Mouse (Mus musculus) R1 (cell line): Measurements from ENCODE around the gene Ltbp2.
A peak's percentile ranks its signal among the peaks of the same experiment; 100 is the strongest.

ENCODE experiments used
- DNase-seq: peaks from one replicate; pipeline ENCODE4 v3.0.0-alpha.2; 2018; ENCODE audit warnings: low read depth, low spot score

Ltbp2 gene

DNA sequence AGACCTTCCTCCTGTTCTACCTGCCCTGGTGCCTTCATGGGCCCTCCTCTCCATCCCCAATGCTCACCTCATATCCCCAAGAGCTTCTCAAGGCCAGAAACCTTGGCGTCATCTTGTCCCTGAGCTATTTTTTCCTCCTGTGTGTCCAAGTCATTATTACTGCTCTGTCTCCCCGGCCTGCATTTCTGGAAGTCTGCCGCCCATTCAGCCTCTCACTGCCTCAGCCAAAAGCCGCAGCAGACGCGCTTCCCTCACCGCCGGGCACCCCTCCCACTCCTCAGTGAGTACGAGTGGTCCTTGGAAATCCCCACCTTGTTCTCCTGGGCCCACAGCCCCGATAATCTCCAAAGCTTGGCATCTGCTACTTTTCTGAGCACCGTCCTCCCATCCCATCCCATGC, 3.8 kb upstream of the Ltbp2 start:
- DNase-seq = no peak

DNA sequence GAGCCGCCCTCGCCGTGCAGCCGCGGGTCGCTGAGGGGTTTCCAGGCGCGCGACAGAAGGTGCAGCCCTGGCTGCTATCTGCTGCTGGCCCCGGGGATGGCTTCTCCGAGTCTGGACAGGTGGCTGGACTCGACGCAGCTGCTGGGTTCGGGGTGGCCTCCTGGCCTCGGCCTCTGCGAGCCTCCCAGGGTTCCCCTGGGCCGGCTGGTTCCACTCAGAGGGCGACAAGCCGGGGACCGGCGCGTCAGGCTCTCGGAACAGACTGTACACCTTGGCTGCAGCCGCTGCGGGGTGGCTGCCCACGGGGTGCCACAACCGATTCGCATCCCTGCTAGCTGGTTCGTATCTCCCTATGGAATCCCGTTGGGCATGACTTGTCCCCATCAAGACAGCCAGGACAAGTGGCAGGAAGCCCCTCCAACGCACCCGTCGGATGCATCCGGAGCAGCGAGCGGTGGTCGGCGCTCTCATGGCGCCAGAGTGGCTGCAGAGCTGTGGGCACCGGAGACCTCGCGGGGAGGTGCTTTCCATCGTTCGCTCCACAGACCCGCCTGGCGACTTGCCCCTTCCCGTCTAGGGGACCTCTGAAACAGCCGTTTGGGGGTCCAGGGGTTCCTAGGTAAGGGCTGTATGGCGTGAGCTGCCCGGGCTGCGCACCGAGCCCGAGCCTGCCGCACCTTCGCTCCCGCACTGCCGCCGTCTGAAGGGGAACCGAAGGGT, 411 bp downstream of the Ltbp2 start:
- DNase-seq = peak; percentile 51

DNA sequence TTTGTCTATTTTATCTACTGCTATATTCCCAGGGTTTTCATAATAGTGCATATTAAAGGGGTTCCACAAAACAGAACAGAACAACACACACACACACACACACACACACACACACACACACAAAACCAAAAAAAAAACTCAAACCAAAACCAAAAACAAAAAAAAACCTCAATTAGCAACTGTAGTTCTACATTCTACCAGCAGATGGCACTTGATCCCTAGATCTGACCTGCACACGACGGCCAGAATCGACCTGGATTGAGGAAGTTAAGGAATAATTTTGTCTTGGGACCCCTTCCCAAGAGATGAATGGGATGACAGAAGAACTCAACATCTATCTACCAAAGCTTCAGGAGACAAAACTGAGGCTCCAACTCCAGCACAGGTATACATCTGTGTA, 2.9 kb downstream of the Ltbp2 start:
- DNase-seq = peak; percentile 57

DNA sequence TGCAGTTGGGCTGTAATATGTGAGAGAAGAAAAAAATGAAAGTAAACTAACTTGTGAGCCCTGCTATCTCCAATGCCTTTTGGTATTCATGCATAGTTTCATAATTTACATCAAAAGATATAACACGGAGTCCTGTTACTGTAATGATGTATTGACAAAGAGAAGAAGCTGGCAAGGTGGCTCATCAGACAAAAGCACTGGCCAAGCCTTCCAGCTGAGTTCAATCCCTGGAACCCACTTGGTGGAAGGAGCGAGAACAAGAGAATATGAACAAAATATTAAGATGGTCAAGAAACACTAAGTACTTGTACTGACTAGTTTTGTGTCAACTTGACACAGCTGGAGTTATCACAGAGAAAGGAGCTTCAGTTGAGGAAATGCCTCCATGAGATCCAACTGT, 4.0 kb downstream of the Ltbp2 start:
- no peak for DNase-seq

DNA sequence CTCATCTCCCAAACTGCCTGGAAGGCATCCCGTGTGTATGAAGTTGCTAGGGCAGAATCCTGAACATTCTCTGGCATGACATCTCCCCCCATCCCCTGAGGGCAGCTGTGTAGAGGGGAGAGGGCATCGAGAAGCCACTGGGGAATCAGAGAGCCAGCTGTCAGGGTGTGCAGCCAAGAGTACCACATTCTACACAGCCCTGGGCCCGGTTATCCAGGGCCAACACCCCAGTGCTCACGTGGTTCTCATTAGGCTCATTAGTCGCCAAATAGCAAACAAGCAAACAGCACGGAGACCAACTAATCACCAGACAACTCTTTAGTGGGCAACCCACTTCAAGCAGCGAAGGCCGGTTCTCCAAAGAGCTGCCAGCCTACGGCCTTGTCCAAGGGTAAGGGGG, 10.9 kb downstream of the Ltbp2 start:
- DNase-seq = no peak

DNA sequence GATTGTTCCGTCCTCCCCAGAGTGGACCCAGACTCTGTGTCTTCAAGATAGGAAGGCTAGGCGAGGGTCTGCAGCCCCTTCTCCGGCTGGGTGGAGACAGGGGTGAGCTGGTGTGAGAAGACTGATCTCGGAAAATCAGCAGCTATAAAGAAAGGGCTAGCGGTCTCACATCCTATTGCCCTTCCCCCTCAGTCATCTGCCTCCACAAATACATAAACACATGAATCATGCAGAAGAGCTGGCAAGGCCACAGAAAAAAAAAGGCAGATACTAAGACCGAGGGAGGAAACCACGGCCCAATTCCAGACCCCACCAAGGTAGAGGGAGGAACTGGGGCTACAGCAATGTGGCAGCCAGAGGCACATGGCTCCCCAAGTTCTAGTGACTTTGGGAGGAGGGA, 11.5 kb downstream of the Ltbp2 start:
- DNase-seq = no peak

DNA sequence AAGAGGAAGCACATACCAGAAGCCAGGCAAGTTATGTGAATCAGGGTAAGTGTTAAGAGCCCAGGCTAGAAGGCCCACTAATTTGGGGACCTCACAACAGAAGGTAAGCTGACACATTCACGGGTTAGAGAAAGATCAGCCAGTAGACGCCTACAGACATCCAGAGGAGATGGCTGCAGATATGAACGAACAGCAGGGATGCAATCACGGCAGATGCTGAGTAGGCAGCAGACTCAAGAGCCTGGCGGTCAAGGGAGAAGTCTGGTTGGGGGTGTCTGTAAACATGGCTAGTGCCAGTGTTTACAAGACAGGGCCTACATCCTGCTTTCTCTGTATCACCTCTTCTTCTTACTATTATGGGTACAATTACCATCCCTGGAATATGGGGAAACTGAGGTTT, 13.1 kb downstream of the Ltbp2 start:
- DNase-seq = no peak

DNA sequence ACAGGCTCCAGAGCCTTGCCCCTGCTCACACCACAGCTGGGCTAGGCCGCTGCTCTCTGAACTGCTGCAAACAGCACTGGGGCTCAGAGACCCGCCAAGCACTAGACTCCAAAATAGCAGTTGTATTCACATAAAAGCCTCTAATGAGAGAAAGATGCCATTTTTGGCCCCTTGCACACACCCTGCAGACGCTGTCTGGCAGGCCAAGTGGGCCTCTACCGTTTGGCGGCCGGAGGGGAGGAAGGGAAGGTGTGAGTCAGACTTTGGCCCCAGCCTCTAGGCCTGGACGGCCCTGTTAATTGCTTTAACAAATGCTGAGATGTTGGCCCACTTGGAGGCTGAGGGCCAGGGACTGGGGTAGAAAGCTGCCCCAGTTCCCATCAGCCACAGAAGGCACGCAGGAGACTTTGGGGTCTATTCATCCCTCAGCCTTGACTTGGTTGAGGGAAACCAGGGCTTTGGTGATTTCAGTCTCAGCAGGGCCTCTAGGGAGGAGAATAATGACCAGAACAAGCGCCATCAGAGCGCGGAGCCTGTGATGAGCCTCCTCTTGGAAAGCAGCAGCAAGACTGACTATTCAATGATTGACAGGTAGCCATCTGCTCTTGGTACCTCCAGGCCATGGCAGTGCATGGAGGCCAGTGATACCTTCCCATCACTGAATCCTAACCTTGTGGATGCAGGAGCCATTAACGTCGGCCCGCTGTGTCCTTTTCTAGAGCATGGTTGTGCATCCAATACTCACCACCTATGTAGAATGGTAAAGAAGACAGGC, 14.0 kb downstream of the Ltbp2 start:
- DNase-seq = peak; percentile 20

DNA sequence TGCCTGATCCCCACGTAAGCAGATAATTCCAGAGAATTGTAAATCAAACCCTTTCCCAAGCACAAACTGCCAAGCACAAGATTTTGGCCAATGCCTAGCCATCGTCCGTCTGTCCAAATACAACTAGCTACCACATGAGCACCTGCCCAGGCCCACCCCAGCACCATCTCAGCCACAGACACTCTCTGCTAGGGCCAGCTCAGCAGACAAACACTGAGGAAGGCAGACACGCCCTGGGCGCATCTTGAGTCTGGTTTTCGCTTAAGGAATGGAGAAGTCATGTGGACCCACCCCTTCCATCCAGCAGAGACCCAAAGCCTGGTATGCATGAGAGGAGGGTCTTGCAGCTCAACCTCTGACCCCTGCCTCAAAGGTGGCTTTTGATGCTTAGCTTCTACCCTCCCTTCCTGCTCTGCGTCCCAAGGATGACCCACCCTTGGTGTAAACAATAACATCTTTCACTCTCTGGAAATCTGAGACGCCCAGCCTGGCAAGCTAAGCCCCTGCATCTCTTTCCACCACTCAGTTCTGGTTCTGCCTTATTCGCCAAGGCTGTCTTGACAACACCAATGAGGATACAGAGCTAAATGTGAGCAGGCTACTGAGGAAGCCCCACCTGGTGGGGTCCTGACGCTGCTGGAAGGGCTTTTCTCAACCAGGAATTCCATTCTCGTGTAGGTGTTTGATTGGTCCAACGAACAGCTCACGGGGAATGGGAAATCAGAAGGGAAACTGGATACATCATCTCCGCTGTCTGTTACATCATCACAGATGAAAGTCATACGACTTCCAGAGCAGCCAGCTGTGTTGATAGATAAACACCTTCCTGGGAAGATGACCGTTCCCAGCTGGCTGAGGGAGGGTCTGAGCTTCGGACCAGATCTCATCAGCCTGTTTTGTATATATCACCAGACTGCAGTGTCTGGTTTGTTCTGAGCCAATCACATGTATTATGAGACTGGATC, 17.9 kb downstream of the Ltbp2 start:
- DNase-seq = peak; percentile 51

DNA sequence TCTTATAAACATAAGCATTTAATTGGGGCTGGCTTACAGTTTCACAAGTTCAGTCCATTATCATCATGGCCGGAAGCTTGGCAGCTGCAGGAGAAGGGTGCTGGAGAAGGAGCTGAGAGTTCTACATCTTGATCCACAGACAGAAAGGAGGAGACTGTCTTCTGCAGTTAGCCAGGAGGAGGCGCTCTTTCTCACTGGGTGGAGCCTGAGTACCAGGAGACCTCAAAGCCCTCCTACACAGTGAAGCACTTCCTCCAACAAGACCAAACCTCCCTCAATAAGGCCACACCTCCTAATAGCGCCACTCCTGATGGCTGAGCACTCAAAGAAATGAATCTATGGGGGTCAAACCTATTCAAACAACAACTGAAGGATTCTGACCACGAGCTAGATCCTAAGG, 18.6 kb downstream of the Ltbp2 start:
- peak; percentile 94 for DNase-seq

DNA sequence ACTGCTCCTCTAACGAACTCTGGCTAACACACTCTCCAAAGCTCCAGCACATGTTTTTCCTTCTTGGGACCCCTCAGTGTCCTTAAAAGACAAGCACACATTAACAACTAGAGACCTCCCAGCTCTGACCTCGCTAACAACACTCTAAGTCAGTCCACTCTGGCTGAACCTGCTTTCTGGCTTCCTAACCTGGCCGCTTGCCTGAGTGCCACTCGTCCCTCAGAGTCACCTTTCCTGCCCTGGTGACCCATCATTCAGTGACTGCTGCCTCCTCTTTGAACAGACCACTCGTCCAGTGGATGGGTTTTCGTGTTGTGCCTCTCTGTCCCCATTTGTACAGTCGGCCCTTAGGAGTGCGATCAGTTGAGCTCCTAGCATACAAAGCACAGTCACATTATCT, 19.8 kb downstream of the Ltbp2 start:
- DNase-seq = no peak

DNA sequence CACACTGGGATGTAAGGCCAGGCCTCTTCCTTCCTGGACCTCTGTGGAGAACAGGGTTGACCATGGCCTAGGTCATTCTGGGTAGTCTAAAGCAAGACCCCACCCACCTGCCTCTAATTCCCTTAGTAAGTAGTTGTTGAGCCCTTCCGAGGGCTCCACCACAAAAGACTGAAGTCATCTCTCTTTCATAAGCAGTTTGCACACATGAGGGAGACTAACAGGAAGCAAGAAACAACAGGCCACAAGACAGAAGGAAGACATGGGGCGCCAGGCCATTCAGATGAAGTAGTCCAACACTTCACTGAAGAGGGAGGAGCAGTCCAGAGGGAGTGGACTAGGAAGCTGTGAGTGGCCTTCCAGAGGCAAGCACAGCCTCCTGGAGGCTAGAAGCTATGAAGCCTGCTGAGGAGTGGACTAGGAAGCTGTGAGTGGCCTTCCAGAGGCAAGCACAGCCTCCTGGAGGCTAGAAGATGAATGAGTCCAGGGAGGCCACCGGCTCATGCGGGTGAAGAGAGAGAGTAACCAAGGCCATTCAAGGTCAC, 21.2 kb downstream of the Ltbp2 start:
- no peak for DNase-seq

DNA sequence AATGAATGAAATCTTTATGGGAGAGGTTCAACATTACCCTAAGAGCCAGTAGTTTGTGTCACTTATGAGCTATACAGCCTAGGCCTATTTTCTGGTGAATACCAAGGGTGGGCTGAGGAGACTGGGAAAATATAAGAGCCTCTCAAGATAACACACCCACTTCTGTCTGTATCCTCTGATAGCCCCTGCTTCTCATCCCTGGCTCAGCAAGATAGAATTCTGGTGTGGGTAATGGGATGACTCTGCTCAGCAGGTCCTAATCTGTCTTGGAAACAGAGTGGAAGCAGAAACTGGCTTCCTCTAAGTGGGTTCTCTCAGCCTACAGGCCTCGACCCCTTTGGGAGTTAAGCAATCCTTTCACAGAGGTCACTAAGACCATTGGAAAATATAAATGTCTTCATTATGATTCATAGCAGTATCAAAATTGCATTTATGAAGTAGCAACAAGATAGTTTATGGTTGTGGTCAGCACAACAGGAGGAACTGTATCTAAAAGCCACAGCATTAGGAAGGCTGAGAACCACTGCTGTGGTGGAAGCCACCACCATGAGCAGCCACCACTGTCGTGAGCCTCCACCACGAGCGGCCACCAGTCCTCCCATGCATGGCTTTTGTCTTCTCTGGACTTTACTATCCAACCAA, 21.8 kb downstream of the Ltbp2 start:
- DNase-seq = no peak

DNA sequence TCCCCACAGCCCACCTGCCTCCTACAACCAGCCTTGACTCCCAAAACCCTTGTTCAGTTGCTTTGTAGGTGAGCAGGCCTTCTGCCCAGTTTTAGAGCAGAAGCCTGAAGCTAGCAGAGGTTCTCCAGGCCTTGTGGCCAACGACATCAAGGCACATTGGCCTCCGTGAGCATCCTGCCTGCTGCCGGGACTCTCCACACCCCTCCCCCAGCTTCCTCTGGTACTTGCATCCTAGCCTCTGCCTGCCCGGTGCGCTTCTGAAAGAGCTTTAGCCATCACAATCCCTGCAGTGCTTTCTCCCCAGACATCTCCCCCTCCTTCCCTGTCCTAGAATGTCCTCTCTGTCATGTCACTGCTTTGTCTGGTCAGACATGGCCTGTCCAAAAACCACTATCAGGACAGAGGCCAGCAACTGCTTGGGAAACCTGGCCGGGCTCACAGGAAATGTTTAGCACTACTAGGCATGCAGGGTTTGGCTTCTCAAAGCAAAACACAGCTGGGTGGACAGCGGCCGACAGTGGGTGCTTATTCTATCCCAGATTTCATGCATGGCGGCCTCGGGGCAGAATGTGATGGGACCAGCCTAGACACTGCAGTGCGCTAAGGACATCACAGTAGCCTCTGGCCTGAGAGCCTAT, 24.8 kb downstream of the Ltbp2 start:
- no peak for DNase-seq

DNA sequence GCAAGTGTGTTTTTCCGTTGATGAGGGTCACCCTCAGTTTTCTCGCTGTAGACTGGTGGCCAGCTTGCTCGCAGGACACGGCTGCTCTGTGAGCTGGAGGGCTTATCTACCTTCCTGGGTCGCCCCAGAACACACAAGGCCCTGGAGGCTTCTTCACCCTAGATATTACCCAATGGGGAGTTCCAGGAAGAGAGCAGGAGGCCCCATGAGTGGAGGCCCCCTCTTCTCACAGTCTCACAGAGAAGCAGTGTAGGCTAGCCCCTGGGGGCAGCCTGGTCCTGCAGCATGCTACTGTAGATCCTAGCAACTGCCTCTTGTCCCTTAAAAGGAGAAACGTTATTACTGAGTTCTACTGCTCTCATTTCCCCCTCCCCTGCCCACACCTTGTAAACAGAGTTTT, 28.4 kb downstream of the Ltbp2 start:
- no peak for DNase-seq

DNA sequence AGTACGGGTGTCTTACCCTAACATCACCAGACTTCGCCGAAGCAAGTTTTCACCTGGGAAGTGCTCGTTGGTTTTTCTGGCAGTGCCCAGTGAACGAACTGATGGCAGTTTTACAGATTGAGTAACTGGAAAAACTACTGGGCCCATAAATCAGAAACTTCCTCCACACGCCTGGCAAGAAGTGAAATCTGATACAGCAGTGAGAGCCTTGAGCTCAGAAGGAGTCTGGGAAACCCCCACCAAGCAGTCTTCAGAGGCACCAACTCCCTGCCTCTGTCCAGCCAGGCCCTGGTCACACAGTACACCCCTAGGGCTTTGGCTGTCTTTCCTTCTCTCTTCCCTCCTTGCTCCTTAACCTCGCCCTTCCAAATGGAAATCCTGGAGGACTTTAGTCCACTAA, 28.9 kb downstream of the Ltbp2 start:
- DNase-seq = no peak

DNA sequence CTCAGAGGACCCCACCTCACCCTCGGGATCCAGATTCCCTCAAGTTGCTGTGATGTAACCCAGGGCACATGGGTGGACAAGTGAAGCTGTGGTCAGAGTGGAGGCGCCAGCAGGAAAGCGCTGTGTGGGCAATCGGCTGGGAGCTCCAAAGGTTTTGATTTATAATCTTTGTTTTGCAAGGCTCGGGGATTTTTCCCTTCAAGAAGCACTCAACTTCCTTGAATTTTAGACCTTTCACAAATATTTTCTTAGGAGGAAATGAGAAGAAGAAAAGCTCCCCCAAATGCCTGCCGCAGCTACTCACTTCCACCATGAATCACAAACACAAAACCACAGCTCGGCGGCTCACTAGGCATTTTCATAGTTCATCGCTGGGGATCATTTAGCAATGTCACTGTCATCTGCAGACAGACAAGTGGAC, 29.7 kb downstream of the Ltbp2 start:
- no peak for DNase-seq

DNA sequence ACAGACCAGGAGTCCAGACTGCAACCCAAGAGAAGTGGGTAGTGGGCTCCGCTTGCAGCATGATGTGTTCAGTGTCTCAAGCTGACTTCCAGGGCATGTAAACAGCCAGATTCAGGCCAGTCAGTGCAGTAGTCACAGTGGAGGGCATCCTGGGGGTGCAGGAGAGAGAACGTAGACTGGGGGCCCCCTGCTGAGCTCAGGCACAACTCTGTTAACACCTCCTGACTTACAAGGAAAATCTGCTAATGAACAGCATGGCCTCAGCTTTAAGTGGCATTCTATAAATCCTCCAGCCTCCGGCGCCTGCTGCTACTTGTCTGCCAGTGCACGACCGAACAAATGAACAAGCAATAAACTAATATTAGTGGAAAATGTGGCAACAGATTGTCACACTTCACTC, 33.6 kb downstream of the Ltbp2 start:
- no peak for DNase-seq

DNA sequence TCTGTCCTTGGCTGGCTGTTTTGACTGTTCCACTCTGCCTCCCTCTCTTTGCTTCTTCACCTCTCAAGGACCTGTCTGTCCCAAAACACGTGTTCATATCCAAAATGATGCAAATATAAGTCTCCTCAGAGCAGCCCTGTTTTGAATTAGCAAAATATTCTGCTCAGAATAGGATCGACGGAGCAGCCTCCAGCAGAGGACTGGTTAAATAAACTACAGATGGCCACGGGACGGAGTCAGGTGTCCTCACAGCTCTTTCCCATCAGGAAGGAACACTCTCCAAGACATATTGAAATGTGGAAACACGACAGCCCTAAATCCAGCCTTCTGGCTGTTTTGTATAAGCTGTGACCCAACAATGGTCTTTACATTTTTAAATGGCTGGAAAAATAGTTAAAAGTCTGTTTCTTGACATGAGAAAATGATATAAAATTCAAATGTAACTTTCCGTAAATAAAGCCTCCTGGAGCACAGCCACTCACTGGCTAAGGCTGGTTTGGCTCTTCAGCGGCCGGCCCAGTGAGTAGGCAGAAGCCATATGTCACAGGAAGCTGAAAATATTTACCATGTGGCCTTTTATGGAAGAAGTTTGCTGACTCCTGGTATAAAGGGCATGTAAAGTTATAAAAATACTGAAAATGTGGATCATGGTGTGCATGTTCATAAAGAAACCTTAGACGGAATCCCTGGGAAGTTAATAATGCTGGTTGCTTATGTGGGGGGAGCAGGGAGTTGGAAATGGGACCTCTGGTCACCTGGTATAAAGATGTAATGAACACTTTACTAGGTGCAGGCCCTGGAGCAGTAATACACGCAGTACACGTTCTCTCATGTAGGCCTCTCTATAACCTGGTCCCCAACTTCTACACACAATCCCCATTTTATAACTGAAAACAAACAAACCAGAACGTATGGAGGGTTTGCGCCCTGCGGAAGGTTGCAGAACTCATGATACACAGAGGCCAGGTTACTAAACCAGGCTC, 34.9 kb downstream of the Ltbp2 start:
- DNase-seq = no peak

DNA sequence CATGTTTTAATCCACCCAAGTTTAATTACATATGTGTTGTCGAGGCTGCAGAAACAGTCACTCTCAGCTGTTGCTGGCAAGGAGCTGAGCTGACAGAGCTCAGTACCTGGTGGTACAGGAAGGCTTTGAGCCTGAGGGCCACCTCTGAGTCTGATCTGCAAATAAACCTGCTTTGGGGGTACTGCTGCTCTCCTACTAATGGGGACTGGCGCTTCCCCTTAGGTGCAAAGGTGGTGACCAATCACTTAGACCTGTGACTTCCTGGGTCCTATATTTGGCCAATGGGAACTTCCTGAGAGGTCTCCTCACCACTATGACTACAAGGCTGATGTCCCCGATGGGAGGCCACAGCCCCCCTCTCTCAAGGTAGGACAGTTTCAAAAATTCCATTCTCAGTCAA, 35.6 kb downstream of the Ltbp2 start:
- DNase-seq = no peak
